Comparison of ENCODE assay signal across 30 mouse cellular contexts in genomic region chr17:47712889-47713571, GRCm38 (mm10). TPM values are rescaled to one million over a fixed set of nuclear protein-coding genes. Genes with fewer than 3 reads are reported as not detected.
DNase-seq lines count a peak whose midpoint lies in the region; ATAC-seq and TF ChIP-seq lines count a peak whose summit lies in the region.
"Had no signal": no experiment of that assay in that cellular context is flagged by ENCODE, and none has a peak within 500 bp of the region (broad histone marks: within the 10 kb centered on the region; RNA-seq: fewer than 3 reads in every experiment).

No protein-coding gene starts in this region.

- TF ChIP-seq EP300 in heart, adult 2 months (IDR thresholded peaks at IDR 0.05; ENCODE audit: insufficient read depth, low read depth, low read length): no peak

- H3K4me3 ChIP-seq in heart, embryonic 10.5 days: no peak overlapping the region
- H3K4me3 ChIP-seq in heart, adult 2 months: no peak overlapping the region
- H3K4me3 ChIP-seq in midbrain, embryonic 13.5 days (replicated peaks): no peak overlapping the region
- no peak overlapping the region for H3K4me3 ChIP-seq in midbrain, embryonic 11.5 days (ENCODE audit: low read depth, low read length)
- no peak overlapping the region for H3K4me3 ChIP-seq in midbrain, postnatal 0 days (ENCODE audit: low read depth, low read length)
- H3K4me3 ChIP-seq: forebrain, embryonic 10.5 days; limb, embryonic 10.5 days; megakaryocyte, embryonic 14.5 days; myocyte had no signal

- no peaks in the 10 kb centered on the region for H3K79me2 ChIP-seq in heart, adult 2 months (replicated peaks; ENCODE audit: control insufficient read depth, insufficient read depth, low read length)

- no peaks in the 10 kb centered on the region for H3K36me3 ChIP-seq in heart, embryonic 10.5 days
- H3K36me3 ChIP-seq in heart, adult 2 months (ENCODE audit: control insufficient read depth, insufficient read depth, low read length): no peaks in the 10 kb centered on the region
- no peaks in the 10 kb centered on the region for H3K36me3 ChIP-seq in midbrain, embryonic 13.5 days
- no peaks in the 10 kb centered on the region for H3K36me3 ChIP-seq in midbrain, embryonic 11.5 days (ENCODE audit: control insufficient read depth, insufficient read depth, low read length)
- no peaks in the 10 kb centered on the region for H3K36me3 ChIP-seq in midbrain, postnatal 0 days (ENCODE audit: insufficient read depth, low read length)
- H3K36me3 ChIP-seq: forebrain, embryonic 10.5 days; limb, embryonic 10.5 days had no signal

- no peak for TF ChIP-seq POLR2A in heart, adult 2 months (IDR thresholded peaks at IDR 0.05; ENCODE audit: insufficient read depth, low read depth, low read length)

- no peak overlapping the region for H3K4me2 ChIP-seq in midbrain, embryonic 13.5 days (replicated peaks)
- no peak overlapping the region for H3K4me2 ChIP-seq in midbrain, embryonic 11.5 days
- H3K4me2 ChIP-seq in midbrain, postnatal 0 days (ENCODE audit: low read depth, low read length, poor library complexity, severe bottlenecking): no peak overlapping the region

- H3K27ac ChIP-seq in heart, embryonic 10.5 days: 0 out of 2 replicates have a peak overlapping the region, but pooled peaks have one; percentile 4
- H3K27ac ChIP-seq in heart, adult 2 months: no peak overlapping the region
- H3K27ac ChIP-seq in midbrain, embryonic 13.5 days: no peak overlapping the region
- H3K27ac ChIP-seq in midbrain, embryonic 11.5 days (ENCODE audit: low read depth, low read length): no peak overlapping the region
- peak overlapping the region; percentile 55; the same call in 1 of the 2 replicates for H3K27ac ChIP-seq in midbrain, postnatal 0 days (ENCODE audit: low read depth, low read length)
- H3K27ac ChIP-seq: forebrain, embryonic 10.5 days; limb, embryonic 10.5 days had no signal

- no peak for ATAC-seq in midbrain, embryonic 13.5 days
- no peak for ATAC-seq in midbrain, embryonic 11.5 days (ENCODE audit: low FRiP score)
- no peak for ATAC-seq in midbrain, postnatal 0 days (ENCODE audit: low FRiP score)
- ATAC-seq: activated CD4-positive, CD25-positive, alpha-beta regulatory T cell, adult 4 months had no signal

- H3K9me3 ChIP-seq in heart, embryonic 10.5 days: no peaks in the 10 kb centered on the region
- H3K9me3 ChIP-seq in midbrain, embryonic 13.5 days: no peaks in the 10 kb centered on the region
- no peaks in the 10 kb centered on the region for H3K9me3 ChIP-seq in midbrain, embryonic 11.5 days (ENCODE audit: control insufficient read depth, low read length)
- H3K9me3 ChIP-seq in midbrain, postnatal 0 days (ENCODE audit: low read length): no peaks in the 10 kb centered on the region
- H3K9me3 ChIP-seq: forebrain, embryonic 10.5 days; limb, embryonic 10.5 days; megakaryocyte, embryonic 14.5 days had no signal

- no peak for DNase-seq in heart, embryonic 10.5 days (ENCODE audit: low spot score)
- no peak for DNase-seq in heart, adult 2 months
- no peak for DNase-seq in midbrain, embryonic 11.5 days (ENCODE audit: low spot score, missing footprints)
- DNase-seq in ZHBTc4 (ENCODE audit: low read depth, low spot score): peak; percentile 92
- no peak for DNase-seq in midbrain, postnatal 0 days (ENCODE audit: low spot score)
- no peak for DNase-seq in urinary bladder, postnatal 14 days (ENCODE audit: low spot score)
- DNase-seq: adrenal gland, postnatal 14 days; cerebellum, adult 11 months; cerebellum, postnatal 14 days; gastrocnemius, postnatal 10 days; heart, adult 11 months; kidney, adult 9 months; kidney, postnatal 4 days; lung, adult 18-20 months; lung, postnatal 14 days; right cerebral cortex, postnatal 4 days; thymus, adult 2 months had no signal

- TF ChIP-seq CTCF in heart, adult 2 months (IDR thresholded peaks at IDR 0.05): no peak
- no peak for TF ChIP-seq CTCF in midbrain, postnatal 0 days (IDR thresholded peaks at IDR 0.05)

- H3K9ac ChIP-seq in heart, adult 2 months (ENCODE audit: low read depth, low read length): no peak overlapping the region
- H3K9ac ChIP-seq in midbrain, embryonic 13.5 days (replicated peaks): 0 out of 2 replicates have a peak overlapping the region, but pooled peaks have one; percentile 20
- no peak overlapping the region for H3K9ac ChIP-seq in midbrain, embryonic 11.5 days (ENCODE audit: low read length)
- no peak overlapping the region for H3K9ac ChIP-seq in midbrain, postnatal 0 days (replicated peaks; ENCODE audit: low read length, poor library complexity, severe bottlenecking)

- intact Hi-C loops in heart, adult 2 months (cut with DNase I): no loop called here

- H3K4me1 ChIP-seq in heart, embryonic 10.5 days: peaks cover 34% of the 10 kb centered on the region
- no peaks in the 10 kb centered on the region for H3K4me1 ChIP-seq in heart, adult 2 months (ENCODE audit: control insufficient read depth, insufficient read depth, low read length)
- H3K4me1 ChIP-seq in midbrain, embryonic 13.5 days (replicated peaks): no peaks in the 10 kb centered on the region
- H3K4me1 ChIP-seq in midbrain, embryonic 11.5 days (ENCODE audit: control insufficient read depth, insufficient read depth, low read length): no peaks in the 10 kb centered on the region
- H3K4me1 ChIP-seq in midbrain, postnatal 0 days (ENCODE audit: insufficient read depth, low read length): no peaks in the 10 kb centered on the region
- H3K4me1 ChIP-seq: limb, embryonic 10.5 days had no signal

- H3K27me3 ChIP-seq in heart, embryonic 10.5 days (ENCODE audit: insufficient read depth, poor library complexity, severe bottlenecking): peaks cover 16% of the 10 kb centered on the region
- H3K27me3 ChIP-seq in heart, adult 2 months (ENCODE audit: control insufficient read depth, insufficient read depth, low read length): no peaks in the 10 kb centered on the region
- H3K27me3 ChIP-seq in midbrain, embryonic 13.5 days: no peaks in the 10 kb centered on the region
- no peaks in the 10 kb centered on the region for H3K27me3 ChIP-seq in midbrain, embryonic 11.5 days (ENCODE audit: control insufficient read depth, insufficient read depth, low read length)
- H3K27me3 ChIP-seq in midbrain, postnatal 0 days (ENCODE audit: insufficient read depth, low read length): no peaks in the 10 kb centered on the region

- WGBS in heart, embryonic 10.5 days: 57% methylated on average over 9 of the region's 22 CpGs
- WGBS in heart, adult 2 months: 62% methylated on average over 9 of the region's 22 CpGs
- 51% methylated on average over 10 of the region's 22 CpGs for WGBS in midbrain, embryonic 13.5 days
- 43% methylated on average over 13 of the region's 22 CpGs for WGBS in midbrain, embryonic 11.5 days
- 40% methylated on average over 10 of the region's 22 CpGs for WGBS in midbrain, postnatal 0 days

RNA-seq across cellular contexts. Expression of gene Pgc, which starts 13.6 kb away (rescaled TPM):
- 0.49 and 0.67 TPM in 2 replicates for polyA plus RNA-seq in heart, embryonic 10.5 days (2016; fragmentation: Nextera tagmentation; extraction: Ambion mirVana)
- not detected for total RNA-seq in heart, adult 2 months (2021)
- 0.59 TPM in 2 replicates for polyA plus RNA-seq in heart, adult 2 months (2012; rRNA removed)
- not detected in 2 replicates for polyA plus RNA-seq in midbrain, embryonic 13.5 days (2015; fragmentation: Nextera tagmentation; extraction: Ambion mirVana)
- polyA plus RNA-seq in midbrain, embryonic 11.5 days (2014; fragmentation: Nextera tagmentation; extraction: Ambion mirVana): not detected in 2 replicates
- 0.27 and 1.5 TPM in 2 replicates for total RNA-seq in midbrain, postnatal 0 days (2014; rRNA removed)
- polyA plus RNA-seq in midbrain, postnatal 0 days (2015; fragmentation: Nextera tagmentation; extraction: Ambion mirVana): 0.19 TPM in 1 of 2 replicates, not detected in the other
- total RNA-seq: adrenal gland, postnatal 14 days; CH12.LX; gastrocnemius, postnatal 10 days; heart, postnatal 25 days; layer of hippocampus, postnatal 10 days; left cerebral cortex, adult 8-10 months; liver, adult 2 months had no signal
- polyA plus RNA-seq: activated CD4-positive, CD25-positive, alpha-beta regulatory T cell, adult 4 months; forebrain, embryonic 10.5 days; frontal cortex, adult 2 months; limb, embryonic 10.5 days; myocyte; neural tube, embryonic 14.5 days had no signal

RNA-seq across cellular contexts. Expression of gene Prickle4, which starts 18.5 kb away (rescaled TPM):
- 0.79 TPM in 1 of 2 replicates, not detected in the other for polyA plus RNA-seq in heart, embryonic 10.5 days (2016; fragmentation: Nextera tagmentation; extraction: Ambion mirVana)
- total RNA-seq in heart, adult 2 months (2021): 1 to 10 TPM; 3.7 to 3.9 TPM
- polyA plus RNA-seq in heart, adult 2 months (2012; rRNA removed): 4.0 and 8.3 TPM in 2 replicates
- 1.0 TPM in 2 replicates for polyA plus RNA-seq in midbrain, embryonic 13.5 days (2015; fragmentation: Nextera tagmentation; extraction: Ambion mirVana)
- polyA plus RNA-seq in midbrain, embryonic 11.5 days (2014; fragmentation: Nextera tagmentation; extraction: Ambion mirVana): 0.72 and 2.1 TPM in 2 replicates
- total RNA-seq in midbrain, postnatal 0 days (2014; rRNA removed): 2.5 and 3.2 TPM in 2 replicates
- 2.2 and 3.2 TPM in 2 replicates for polyA plus RNA-seq in midbrain, postnatal 0 days (2015; fragmentation: Nextera tagmentation; extraction: Ambion mirVana)
- polyA plus RNA-seq: activated CD4-positive, CD25-positive, alpha-beta regulatory T cell, adult 4 months had no signal

RNA-seq across cellular contexts. Expression of gene Gm21981, which starts 18.8 kb away (rescaled TPM):
- polyA plus RNA-seq in heart, embryonic 10.5 days (2016; fragmentation: Nextera tagmentation; extraction: Ambion mirVana): 0.14 and 0.16 TPM in 2 replicates
- under 1 TPM; 0.78 to 0.89 TPM for total RNA-seq in heart, adult 2 months (2021)
- 0.73 and 1.2 TPM in 2 replicates for polyA plus RNA-seq in heart, adult 2 months (2012; rRNA removed)
- polyA plus RNA-seq in midbrain, embryonic 13.5 days (2015; fragmentation: Nextera tagmentation; extraction: Ambion mirVana): 0.62 and 0.66 TPM in 2 replicates
- polyA plus RNA-seq in midbrain, embryonic 11.5 days (2014; fragmentation: Nextera tagmentation; extraction: Ambion mirVana): 1.7 and 2.3 TPM in 2 replicates
- 5.2 and 5.8 TPM in 2 replicates for total RNA-seq in midbrain, postnatal 0 days (2014; rRNA removed)
- polyA plus RNA-seq in midbrain, postnatal 0 days (2015; fragmentation: Nextera tagmentation; extraction: Ambion mirVana): 0.56 and 0.90 TPM in 2 replicates
- polyA plus RNA-seq: activated CD4-positive, CD25-positive, alpha-beta regulatory T cell, adult 4 months had no signal

RNA-seq across cellular contexts. Expression of gene Tfeb, which starts 23.8 kb away (rescaled TPM):
- 15.3 and 19.3 TPM in 2 replicates for polyA plus RNA-seq in heart, embryonic 10.5 days (2016; fragmentation: Nextera tagmentation; extraction: Ambion mirVana)
- 10 to 100 TPM; 36.8 to 42.7 TPM for total RNA-seq in heart, adult 2 months (2021)
- 33.5 and 35.1 TPM in 2 replicates for polyA plus RNA-seq in heart, adult 2 months (2012; rRNA removed)
- 1.8 and 2.0 TPM in 2 replicates for polyA plus RNA-seq in midbrain, embryonic 13.5 days (2015; fragmentation: Nextera tagmentation; extraction: Ambion mirVana)
- 1.4 and 2.1 TPM in 2 replicates for polyA plus RNA-seq in midbrain, embryonic 11.5 days (2014; fragmentation: Nextera tagmentation; extraction: Ambion mirVana)
- 5.2 and 9.6 TPM in 2 replicates for total RNA-seq in midbrain, postnatal 0 days (2014; rRNA removed)
- polyA plus RNA-seq in midbrain, postnatal 0 days (2015; fragmentation: Nextera tagmentation; extraction: Ambion mirVana): 4.0 and 5.4 TPM in 2 replicates

RNA-seq across cellular contexts. Expression of gene Frs3, which starts 24.2 kb away (rescaled TPM):
- 4.6 and 5.2 TPM in 2 replicates for polyA plus RNA-seq in heart, embryonic 10.5 days (2016; fragmentation: Nextera tagmentation; extraction: Ambion mirVana)
- 1 to 10 TPM; 4.8 to 5.2 TPM for total RNA-seq in heart, adult 2 months (2021)
- polyA plus RNA-seq in heart, adult 2 months (2012; rRNA removed): 10.8 and 11.7 TPM in 2 replicates
- 26.9 and 28.0 TPM in 2 replicates for polyA plus RNA-seq in midbrain, embryonic 13.5 days (2015; fragmentation: Nextera tagmentation; extraction: Ambion mirVana)
- polyA plus RNA-seq in midbrain, embryonic 11.5 days (2014; fragmentation: Nextera tagmentation; extraction: Ambion mirVana): 7.0 and 9.3 TPM in 2 replicates
- total RNA-seq in midbrain, postnatal 0 days (2014; rRNA removed): 128 and 165 TPM in 2 replicates
- polyA plus RNA-seq in midbrain, postnatal 0 days (2015; fragmentation: Nextera tagmentation; extraction: Ambion mirVana): 68.9 and 75.7 TPM in 2 replicates
- polyA plus RNA-seq: activated CD4-positive, CD25-positive, alpha-beta regulatory T cell, adult 4 months had no signal

Comparison
In these comparisons a context has a peak if more than half of its experiments do, and no peak if none do; other contexts are left out.
1. H3K27ac ChIP-seq: peak in heart, embryonic 10.5 days (single experiment) and midbrain, postnatal 0 days (single experiment); none in heart, adult 2 months (single experiment), midbrain, embryonic 13.5 days (single experiment) and midbrain, embryonic 11.5 days (single experiment).